Mouse (Mus musculus) left cerebral cortex, postnatal 10 days (tissue): ENCODE data around the gene Zfp3. TPM values are rescaled to one million over a fixed set of nuclear protein-coding genes. Genes with fewer than 3 reads are reported as not detected.

Experiments used
- DNase-seq, 2 experiments: peaks; one replicate each; pipeline ENCODE4 v3.0.0; 2021 to 2022; ENCODE audit warnings: low spot score in 2 of 2, mixed read lengths in 1 of 2; ENCODE audit errors: extremely low spot score in 1 of 2
- intact Hi-C: fragments of 180-260 bp; cut with DNase I; formaldehyde crosslinking; loops from one replicate; pipeline ENCODE4 v1.15.1; 2025
- total RNA-seq, 2 experiments: library from RNA; stranded (reverse); gene quantifications; 2 replicates each; pipeline ENCODE4 v1.2.3; 2021

Gene Zfp3
- total RNA-seq, 2 experiments from 2014 or later = 13.8 to 15.8 TPM

DNA sequence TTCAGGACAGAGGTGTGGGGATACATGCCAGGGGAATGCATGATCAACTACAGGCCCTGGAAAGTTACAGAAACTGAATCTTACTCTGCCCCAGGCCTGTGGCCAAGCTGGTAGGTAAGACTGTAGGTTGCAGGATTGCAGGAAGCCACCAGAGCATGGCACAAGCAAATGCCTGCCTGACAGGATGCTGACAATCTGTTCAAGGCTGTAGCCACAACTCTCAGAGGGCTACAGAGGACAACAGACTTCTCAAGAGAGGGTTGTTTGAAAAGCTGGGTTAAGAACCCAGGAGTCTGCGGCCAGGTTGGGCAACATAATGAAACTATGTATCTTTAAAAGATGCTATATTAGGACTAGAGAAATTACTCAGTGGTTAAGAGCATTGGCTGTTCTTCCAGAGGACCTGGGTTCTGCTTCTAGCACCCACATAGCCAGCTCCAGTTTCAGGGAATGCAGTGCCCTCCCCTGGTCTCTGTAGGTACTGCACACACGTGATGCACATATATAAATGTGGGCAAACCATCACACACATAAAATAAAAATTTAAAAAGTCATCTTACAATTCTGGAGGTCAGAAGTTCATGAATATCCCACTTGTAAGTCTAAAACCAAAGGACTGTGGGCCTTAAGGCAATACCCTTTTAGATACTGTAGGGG lies 38.3 kb downstream of the Zfp3 start:
- no peak for DNase-seq
- intact Hi-C loops = no loop called here

- no peak for DNase-seq
- intact Hi-C loops = no loop called here
Measured at GRCm38 (mm10) chr11:70802865-70803261, 38.9 kb downstream of the Zfp3 start.

GRCm38 (mm10) chr11:70803711-70804200 lies 39.7 kb downstream of the Zfp3 start:
- intact Hi-C loops = no loop called here
- DNase-seq = no peak

DNA sequence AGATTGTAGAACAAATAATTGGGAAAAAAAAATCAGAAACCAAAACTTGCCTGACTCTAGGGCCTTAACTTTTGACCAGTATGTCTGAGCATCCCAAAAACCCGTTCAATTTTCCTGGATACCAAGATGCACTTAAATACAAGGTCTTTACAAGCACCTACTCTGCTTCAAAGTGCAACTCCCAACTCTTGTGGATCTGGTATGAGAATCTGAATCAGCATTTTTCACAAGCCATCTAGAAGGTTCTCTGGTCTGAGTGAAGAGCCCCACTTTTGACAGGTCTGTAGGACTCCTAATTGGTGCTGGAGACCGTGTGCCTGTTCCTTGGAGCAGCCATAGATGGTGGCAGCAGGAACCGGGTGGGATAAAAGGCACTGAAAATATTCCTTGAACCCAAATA lies 40.4 kb downstream of the Zfp3 start:
- DNase-seq = no peak
- intact Hi-C loops = no loop called here

DNA sequence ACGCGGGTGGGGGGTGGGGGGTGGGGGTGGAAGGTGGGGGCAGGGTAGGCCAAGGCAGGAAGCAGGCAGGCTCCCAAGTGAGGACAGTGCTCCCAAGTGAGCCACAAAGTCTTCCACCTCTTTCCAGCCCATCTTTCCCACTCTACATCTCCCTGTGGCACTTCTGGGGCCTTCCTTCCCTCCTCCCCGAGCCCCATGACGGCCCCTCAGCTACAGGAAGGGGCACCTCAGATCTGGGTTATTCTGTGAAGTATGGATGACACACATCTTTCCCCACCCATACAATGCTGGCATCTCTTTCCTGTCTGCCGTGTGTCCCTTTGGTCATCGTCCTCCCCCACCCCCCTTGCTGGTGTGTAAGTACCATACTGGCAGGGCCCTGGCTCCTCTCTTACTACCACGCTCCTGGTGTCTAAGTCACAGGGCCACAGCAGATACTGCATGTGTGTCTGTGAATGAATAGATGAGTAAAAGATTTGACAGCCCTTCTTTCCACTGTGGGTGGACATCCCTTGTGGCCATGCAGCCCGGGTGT lies 41.7 kb downstream of the Zfp3 start:
- intact Hi-C loops = no loop called here
- no peak for DNase-seq

GRCm38 (mm10) chr11:70806697-70807096 lies 42.7 kb downstream of the Zfp3 start:
- intact Hi-C loops = no loop called here
- no peak for DNase-seq

DNA sequence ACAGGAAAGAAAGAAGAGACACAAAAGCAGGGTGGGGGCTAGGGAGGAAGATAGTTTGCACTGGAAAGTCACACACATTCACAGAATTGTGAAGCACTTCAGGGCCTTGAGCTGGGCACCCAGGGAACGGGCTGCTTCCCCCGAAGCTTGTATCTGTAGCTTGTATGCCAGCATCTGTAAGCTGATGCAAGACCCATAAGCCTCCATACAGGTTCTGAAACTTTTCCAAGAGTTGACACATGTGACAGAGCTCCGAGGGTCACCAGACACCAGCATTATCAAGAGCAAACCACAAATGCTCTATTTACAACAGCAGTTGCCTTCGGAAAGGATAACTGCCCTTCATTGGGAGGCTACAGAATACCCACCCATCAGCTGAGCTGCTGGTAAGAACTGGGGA lies 43.6 kb downstream of the Zfp3 start:
- intact Hi-C loops = no loop called here
- DNase-seq = no peak

GRCm38 (mm10) chr11:70808101-70808500 lies 44.1 kb downstream of the Zfp3 start:
- no peak for DNase-seq
- intact Hi-C loops = no loop called here

DNA sequence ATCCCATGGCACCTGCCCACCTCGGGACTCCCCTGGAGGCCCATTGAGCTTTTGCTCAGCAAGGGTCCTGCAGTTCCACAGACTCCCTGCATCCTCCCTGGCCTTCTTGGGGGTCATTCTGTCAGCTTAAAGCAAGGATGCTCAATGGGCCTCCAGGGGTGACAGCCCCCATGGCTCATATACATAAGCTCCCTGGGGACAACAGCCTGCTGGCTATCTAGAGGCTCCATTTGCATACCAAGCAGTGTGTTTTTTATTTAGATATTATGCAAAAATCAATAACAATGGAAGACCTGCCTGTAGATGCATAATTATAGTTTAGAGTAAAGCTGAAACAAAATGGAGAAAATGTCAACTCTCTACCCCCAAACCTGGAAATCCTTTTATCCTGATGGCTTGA lies 45.0 kb downstream of the Zfp3 start:
- intact Hi-C loops = no loop called here
- DNase-seq = no peak

DNA sequence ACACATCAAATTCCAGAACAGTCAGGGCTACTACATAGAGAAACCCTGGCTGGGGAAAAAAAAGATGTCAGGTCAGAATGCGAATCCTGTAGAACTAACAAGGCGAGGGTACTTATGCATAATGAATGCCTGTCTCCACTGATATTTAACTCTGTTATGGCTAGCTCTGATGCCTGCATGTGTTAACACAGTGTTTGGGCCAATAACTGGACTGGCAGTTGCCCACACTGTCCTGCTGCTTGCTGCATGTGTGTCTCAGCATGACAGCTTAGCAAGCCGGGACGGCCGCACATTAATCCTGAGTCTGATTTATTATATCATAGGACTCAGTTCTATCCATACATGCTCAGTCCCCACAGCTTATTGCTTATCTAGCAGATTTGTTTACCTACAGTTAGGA lies 47.0 kb downstream of the Zfp3 start:
- DNase-seq = no peak
- intact Hi-C loops = loop anchor here (5.0 kb wide), 1 partner anchor 34 kb away; no protein-coding TSS in a partner anchor

DNA sequence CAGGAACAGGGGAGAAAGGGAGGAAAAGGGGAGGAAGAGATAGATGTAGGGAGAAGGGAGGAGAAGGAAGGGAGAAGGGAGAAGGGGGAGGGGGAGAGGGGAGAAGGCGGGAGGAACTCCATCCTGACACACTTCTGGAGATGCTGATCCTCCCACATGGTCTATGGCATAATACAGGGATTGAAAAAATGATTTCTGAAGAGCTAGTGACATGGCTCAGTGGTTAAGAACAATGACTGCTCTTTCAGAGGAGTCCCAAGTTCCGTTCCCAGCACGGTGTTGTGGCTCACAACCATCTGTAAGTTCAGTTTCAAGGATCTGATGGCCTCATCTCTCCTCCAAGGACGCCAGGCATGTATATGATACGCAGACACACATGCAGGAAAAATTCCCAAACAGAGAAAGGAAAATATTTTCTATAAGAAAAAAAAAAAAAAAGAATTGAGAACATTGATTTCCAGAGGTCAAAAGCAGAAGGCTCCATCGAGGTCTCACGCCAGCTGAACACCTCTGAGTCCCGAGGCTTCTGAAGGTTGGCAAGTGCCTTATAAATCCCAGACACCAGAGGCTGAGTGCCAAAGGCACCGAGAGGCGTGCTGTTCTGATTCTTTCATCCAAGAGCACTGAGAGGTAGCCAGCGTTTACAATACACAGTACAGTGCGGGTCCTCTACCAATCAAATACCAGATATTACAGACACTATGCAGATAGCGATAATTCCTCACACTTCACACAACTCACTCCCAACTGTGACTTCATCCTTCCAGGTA lies 47.6 kb downstream of the Zfp3 start:
- intact Hi-C loops = loop anchor here (5.0 kb wide), 1 partner anchor 34 kb away; no protein-coding TSS in a partner anchor
- DNase-seq = no peak

GRCm38 (mm10) chr11:70812365-70812764 lies 48.4 kb downstream of the Zfp3 start, which contains the start of gene Scimp:
TSS of gene Scimp (minus strand) at chr11:70812586.
- DNase-seq = no peak
- intact Hi-C loops = loop anchor here (5.0 kb wide), 1 partner anchor 35 kb away; no protein-coding TSS in a partner anchor

DNA sequence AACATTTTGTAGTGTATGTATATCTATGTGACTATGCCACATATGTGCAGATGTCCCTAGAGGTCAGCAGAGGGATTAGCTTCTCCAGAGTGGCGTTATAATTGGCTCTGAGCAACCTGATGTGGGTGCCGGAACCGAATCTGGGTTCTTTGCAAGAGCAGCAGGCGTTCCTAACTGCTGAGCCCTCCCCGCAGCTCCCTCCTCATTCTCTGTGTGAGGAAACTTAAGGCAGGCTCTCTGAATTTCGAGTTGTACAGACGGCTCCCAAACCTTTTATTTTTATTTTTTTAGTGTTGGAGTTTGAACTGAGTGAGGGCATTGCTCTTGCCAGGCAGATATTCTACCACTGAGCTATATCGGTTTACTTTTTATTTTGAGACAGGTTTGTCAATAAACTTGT lies 51.1 kb downstream of the Zfp3 start:
- intact Hi-C loops = no loop called here
- no peak for DNase-seq

- DNase-seq = peak; percentile 38 to 41
- intact Hi-C loops = no loop called here
Measured at GRCm38 (mm10) chr11:70815498-70816078, 51.6 kb downstream of the Zfp3 start.

- intact Hi-C loops = no loop called here
- DNase-seq = peak in 1 of 2 experiments; percentile 30
Measured at GRCm38 (mm10) chr11:70816770-70817169, 52.8 kb downstream of the Zfp3 start.

DNA sequence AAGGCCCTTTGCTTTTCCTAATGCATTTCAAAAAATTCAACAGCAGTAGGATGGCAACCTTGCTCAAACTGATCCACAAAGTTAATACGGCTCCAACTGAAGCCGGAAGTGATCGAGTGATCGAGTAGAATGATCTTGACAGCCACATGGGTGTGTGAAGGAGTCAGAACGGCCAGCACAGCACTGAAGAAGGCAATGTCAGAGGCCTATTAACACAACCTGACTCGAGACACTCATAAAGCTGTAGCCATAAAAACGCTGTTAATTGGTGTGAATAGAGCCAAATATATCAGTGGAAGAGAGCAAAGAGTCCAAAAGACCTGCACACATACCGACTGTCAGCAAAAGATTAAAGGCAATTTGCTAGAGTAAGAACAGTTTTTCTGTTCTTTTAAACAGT lies 56.1 kb downstream of the Zfp3 start:
- intact Hi-C loops = no loop called here
- no peak for DNase-seq

DNA sequence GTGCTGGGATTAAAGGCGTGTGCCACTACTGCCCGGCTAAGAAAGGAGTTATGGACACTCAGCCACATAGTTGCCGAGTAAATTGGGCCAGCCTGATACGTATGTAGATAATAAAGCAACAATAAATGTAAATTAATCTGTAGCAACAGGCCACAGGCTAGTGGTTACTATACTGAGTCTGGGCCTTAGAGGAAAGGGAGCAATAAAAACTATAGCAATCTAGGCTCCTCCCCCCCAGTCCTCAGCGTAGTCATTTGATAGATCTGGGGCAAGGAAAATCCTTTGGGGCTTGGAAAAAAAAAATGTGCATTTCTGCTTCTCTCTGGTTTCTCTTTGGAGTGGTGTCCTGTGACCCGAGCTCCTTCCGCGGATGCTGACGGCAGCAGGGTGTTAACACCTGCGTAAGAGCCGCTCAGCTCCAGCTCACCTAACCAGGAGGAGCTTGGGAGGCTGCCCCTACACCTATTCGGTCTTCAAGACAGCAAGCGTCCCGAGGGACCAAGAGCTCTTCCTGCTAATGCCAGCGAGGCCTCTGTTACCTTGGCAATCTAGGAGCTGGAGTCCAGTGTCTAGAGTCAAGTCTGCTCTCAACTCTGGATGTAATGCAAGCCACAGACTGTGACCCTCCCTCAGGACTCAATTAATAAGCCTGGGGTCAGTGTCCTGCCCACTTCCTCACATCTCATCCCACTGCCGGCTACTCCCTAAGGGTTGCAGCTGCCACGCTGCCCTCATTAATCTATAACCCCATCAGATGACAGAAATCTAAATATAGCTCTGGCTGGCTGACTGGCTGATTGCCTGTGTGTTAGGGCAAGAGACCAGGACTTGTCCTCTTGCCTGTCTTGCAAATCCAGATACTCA lies 58.0 kb downstream of the Zfp3 start:
- DNase-seq = no peak
- intact Hi-C loops = no loop called here
